Comparison of ENCODE assay signal across 17 mouse cellular contexts in genomic region chr7:105228138-105228537, GRCm38 (mm10). TPM values are rescaled to one million over a fixed set of nuclear protein-coding genes. Genes with fewer than 3 reads are reported as not detected.
A peak's percentile ranks its signal among the peaks of the same experiment; 100 is the strongest.
DNase-seq lines count a peak whose midpoint lies in the region; ATAC-seq lines count a peak whose summit lies in the region.
"Had no signal": no experiment of that assay in that cellular context is flagged by ENCODE, and none has a peak within 500 bp of the region (broad histone marks: within the 10 kb centered on the region; RNA-seq: fewer than 3 reads in every experiment).

No protein-coding gene starts in this region.

- WGBS in kidney, embryonic 15.5 days: 79% methylated on average over 1 of the region's 1 CpGs

- no peak overlapping the region for H3K9ac ChIP-seq in kidney, embryonic 15.5 days

- H3K27me3 ChIP-seq in kidney, embryonic 15.5 days: no peaks in the 10 kb centered on the region

- H3K9me3 ChIP-seq in kidney, embryonic 15.5 days (replicated peaks): no peaks in the 10 kb centered on the region

- peak; percentile 12 to 55 for DNase-seq in adrenal gland, adult (ENCODE audit: inconsistent age in 2 of 2, low spot score in 1 of 2)
- no peak for DNase-seq in adrenal gland, postnatal 25 days
- DNase-seq in kidney, adult 8-10 months: peak; percentile 21 to 71
- DNase-seq in kidney, postnatal 4 days: no peak
- DNase-seq in lung, postnatal 10 days: peak; percentile 24
- no peak for DNase-seq in cerebellum, adult 8-10 months
- no peak for DNase-seq in left cerebral cortex, adult 8-10 months (ENCODE audit: low spot score in 2 of 2)
- DNase-seq: cerebellum, adult 11-12 months; left cerebral cortex, postnatal 4 days; right cerebral cortex, adult 18-20 months had no signal

- H3K36me3 ChIP-seq in kidney, embryonic 15.5 days: no peaks in the 10 kb centered on the region

- H3K4me3 ChIP-seq in kidney, embryonic 15.5 days (replicated peaks): no peak overlapping the region

- ATAC-seq in kidney, embryonic 15.5 days (replicated peaks; ENCODE audit: low FRiP score): peak; percentile 58; the same call in 1 of the 2 replicates

- H3K27ac ChIP-seq in kidney, embryonic 15.5 days: no peak overlapping the region
- H3K27ac ChIP-seq: macrophage had no signal

- no peak overlapping the region for H3K4me2 ChIP-seq in kidney, embryonic 15.5 days

- H3K4me1 ChIP-seq in kidney, embryonic 15.5 days: no peaks in the 10 kb centered on the region

RNA-seq across cellular contexts. Expression of gene Olfr686, which starts 20.9 kb away (rescaled TPM):
- total RNA-seq in adrenal gland, postnatal 25 days (2021): not detected in 2 replicates
- polyA plus RNA-seq in kidney, embryonic 15.5 days (2015; fragmentation: Nextera tagmentation; extraction: Ambion mirVana): not detected in 2 replicates
- total RNA-seq in left cerebral cortex, adult 8-10 months (2022): not detected
- total RNA-seq: layer of hippocampus, postnatal 10 days; left cerebral cortex, postnatal 4 days; monocyte, adult 5-6 weeks; neutrophil, adult 5-6 weeks had no signal
- polyA plus RNA-seq: gonadal fat pad, adult 2 months; macrophage; thymus, postnatal 0 days had no signal

RNA-seq across cellular contexts. Expression of gene Olfr685, which starts 42.3 kb away (rescaled TPM):
- not detected in 2 replicates for total RNA-seq in adrenal gland, postnatal 25 days (2021)
- not detected in 2 replicates for polyA plus RNA-seq in kidney, embryonic 15.5 days (2015; fragmentation: Nextera tagmentation; extraction: Ambion mirVana)
- not detected for total RNA-seq in left cerebral cortex, adult 8-10 months (2022)
- total RNA-seq: layer of hippocampus, postnatal 10 days; left cerebral cortex, postnatal 4 days; monocyte, adult 5-6 weeks; neutrophil, adult 5-6 weeks had no signal
- polyA plus RNA-seq: gonadal fat pad, adult 2 months; macrophage; thymus, postnatal 0 days had no signal

RNA-seq across cellular contexts. Expression of gene Olfr688, which starts 59.8 kb away (rescaled TPM):
- total RNA-seq in adrenal gland, postnatal 25 days (2021): not detected in 2 replicates
- polyA plus RNA-seq in kidney, embryonic 15.5 days (2015; fragmentation: Nextera tagmentation; extraction: Ambion mirVana): not detected in 2 replicates
- not detected for total RNA-seq in left cerebral cortex, adult 8-10 months (2022)
- total RNA-seq: layer of hippocampus, postnatal 10 days; left cerebral cortex, postnatal 4 days; monocyte, adult 5-6 weeks; neutrophil, adult 5-6 weeks had no signal
- polyA plus RNA-seq: gonadal fat pad, adult 2 months; macrophage; thymus, postnatal 0 days had no signal

Comparison
In these comparisons a context has a peak if more than half of its experiments do, and no peak if none do; other contexts are left out.
1. DNase-seq: peak in adrenal gland, adult (2 of 2), kidney, adult 8-10 months (2 of 2) and lung, postnatal 10 days (single experiment); none in adrenal gland, postnatal 25 days (single experiment), kidney, postnatal 4 days (0 of 2), cerebellum, adult 8-10 months (single experiment) and left cerebral cortex, adult 8-10 months (0 of 2).